Mouse (Mus musculus) embryo, embryonic 11.5 days (tissue): ENCODE measurements around the gene Cavin1.

Experiments
- DNase-seq: peaks from one replicate; pipeline ENCODE4 v3.0.0-alpha.2; 2012; ENCODE audit warnings: low read depth, low spot score

Gene Cavin1

DNA sequence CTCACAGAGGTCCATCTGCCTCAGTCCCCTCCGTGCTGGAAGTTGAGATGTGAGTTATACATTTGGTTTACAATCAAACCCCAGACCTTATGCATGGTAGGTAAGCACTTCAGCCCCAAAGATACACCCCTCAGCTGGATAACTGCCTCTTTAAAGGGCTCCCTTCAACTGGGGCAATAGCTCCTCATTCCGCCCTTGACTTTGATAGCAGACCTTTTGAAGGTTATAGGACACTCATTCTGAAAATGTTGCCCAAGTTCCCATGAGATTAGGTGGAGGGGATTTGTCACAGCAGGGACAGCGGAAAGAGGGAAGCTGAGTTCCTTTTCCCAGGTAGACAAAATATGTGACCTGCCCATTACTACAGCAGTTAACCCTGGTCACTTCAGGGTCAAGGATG, 10.5 kb upstream of the Cavin1 start:
- no peak for DNase-seq

DNA sequence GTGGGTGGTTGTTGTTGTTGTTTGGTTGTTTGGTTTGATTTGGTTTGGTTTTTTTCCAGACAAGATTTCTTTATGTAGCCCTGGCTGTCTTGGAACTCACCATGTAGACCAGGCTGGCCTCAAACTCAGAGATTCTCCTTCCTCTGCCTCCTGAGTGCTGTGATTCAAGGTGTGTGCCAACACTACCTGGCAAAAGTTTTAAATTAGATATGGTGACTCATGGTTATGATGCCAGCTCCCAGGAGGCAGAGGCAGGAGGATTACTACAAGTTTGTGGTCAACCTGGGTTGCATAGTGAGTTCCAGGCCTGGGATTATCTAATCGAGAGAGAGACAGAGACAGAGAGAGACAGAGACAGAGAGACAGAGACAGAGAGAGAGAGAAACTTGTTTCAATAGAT, 9.8 kb upstream of the Cavin1 start:
- no peak for DNase-seq

DNA sequence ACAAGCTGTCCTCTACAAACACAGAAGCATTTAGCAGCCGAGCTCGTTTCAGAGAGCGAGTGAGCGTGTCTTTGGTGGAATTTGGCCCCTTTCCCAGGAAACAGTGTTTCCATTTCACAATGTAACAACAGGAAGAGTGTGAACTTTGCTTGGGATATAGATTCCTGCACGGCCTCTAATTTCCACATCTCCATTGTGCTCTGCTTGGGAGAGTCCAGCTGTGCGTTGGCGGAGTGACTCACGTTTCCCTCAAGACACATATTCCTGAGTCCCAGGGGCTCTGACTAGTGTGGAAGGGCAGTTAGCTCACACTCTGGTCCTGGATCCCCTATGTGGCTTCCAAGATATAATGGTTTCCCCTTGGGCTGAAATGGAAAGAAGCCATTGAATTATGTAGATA, 9.2 kb upstream of the Cavin1 start:
- DNase-seq = no peak

DNA sequence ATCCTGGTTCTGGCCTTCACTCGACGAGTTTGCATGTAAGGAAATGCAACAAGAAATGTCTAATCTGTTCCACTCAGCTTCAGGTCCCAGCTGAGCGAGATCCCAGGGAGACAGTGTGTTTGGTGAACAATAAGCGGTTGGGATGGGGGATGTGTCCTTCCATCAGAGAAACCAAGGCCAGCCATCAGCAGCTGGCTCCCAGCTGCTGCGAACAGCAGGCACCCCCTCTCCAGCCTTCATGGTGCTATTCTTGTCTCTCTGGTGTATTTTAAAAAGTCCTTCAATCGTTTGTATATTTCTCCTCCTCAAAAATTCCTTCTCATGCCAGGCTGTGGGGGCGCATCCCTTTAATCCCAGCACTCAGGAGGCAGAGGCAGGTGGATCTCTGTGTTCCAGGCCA, 4.6 kb upstream of the Cavin1 start:
- no peak for DNase-seq

DNA sequence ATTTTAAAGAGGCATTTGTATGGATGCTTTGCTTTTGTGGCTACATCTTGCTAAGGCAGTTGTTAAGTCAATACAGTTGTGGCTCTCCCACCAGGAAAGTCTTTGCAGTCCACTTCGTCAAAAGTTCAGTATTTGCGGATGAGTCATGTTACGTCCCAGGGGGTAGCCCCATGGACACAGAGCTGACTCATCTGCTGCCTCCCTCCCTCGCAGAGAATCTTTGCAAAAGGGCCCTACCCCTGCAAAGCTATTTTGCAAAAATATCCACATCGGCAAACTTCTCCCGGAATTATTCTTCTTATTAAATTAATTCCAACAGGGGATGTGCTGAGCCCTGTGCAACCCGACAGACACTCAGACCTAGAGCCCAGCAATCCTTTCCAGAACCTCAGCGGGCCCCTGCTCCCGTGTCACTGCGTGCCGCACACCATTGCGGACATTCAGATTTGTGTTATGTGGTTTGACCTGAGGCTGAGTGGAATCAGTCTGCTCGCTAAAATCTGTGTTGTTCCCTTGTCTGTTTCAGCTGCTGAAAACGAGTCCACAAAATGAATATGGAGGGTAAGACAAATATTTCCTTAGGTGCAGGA, 3.8 kb upstream of the Cavin1 start:
- DNase-seq = no peak

DNA sequence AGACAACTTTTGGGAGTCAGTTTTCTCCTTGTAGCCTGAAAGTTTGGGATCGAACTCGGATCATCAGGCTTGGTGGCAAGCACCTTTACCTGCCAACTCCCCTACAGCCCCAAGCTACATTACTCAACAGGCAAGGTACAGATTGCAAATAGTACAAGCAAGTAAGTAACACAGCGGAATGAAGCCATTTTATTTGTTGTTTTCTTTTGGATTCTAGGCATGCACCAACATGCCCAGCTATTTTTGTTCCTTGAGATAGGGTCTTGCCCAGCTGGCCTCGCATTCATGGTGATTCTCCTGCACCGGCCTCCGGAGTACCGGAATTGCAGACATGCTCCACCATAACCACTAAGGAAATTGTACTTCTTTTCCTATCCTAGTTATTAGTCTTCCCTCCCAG, 2.6 kb upstream of the Cavin1 start:
- no peak for DNase-seq

DNA sequence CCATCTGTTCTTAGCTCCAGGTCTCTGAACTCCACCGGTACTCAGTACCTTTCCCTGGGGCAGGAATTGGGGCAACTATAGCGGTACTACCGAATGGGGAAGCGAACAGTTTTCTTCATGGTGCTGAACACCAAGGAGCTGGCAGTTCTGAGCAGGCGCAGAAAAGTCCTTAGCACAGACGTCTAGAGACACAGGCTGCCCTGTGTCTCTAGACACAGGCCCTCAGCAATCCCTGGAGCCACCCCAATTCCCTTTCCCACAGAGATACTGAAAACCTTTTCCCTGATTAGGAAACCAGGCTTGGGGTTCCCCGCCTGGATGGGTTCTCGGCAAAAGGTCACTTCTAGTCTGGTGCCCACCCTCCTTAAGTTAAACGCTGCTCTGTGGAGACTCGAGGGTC, 768 bp upstream of the Cavin1 start:
- DNase-seq = no peak

DNA sequence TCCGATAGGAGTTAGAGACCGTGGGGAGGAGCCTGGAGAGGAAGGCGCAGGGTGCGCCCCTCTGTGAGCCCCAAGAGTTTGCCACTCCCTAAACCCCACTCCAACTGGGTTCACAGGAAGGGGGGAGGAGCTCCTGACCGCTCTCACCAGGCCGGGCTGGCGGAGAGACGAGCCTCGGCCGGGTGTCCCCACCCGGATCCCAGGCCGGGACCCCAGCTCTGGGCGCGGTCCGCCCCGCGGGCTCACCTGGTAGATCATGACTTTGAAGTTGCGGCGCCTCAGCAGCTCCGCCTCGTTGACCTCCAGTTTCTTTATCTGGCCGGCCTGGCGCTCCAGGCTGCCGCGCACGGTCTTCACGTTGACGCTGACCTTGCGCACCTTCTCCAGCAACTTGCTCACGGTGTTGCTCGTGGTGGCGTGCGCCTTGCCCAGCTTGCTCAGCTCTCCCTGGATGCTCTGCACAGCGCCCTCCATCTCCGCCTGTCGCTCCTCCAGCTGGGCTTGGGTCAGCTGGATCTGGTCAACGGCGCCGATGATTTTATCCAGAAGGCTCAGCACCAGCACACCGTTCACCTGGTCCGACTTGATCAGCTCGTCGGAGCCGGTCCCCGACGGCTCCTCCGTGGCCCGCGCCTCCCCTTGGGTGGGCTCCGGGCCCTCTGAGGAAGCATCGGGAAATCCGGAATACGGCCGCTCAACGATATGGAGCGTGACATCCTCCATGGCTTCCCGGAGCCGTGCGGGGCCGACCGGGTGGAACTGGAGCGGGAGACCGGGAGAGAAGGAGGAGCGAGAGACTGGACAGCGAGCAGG, 737 bp downstream of the Cavin1 start:
- DNase-seq = no peak

DNA sequence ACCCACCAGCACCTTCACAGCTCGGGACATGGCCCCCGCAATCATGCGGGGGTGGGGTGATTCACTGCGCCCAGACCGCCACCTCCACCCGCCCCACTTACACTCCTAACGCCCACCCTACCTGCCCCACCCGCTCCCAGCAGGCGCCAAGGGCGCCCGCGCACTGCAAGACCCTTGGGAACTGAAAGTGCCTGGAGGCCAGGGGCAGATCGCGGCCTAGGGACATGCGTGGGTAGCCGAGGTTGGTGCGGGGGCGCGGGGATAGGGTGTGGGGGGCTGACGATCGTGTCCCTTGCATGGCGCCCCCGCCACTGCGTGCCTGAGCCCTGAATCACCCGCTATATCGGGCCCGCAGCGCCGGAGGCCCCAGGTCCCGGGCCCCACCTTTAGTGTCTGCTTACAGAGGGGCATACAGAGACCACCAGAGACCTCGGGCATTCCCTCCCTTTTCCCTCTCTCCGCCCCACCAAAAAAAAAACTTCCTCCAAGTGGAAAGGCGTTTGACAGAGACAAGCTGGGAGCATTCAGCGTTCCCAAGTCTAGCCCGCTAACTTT, 1.4 kb downstream of the Cavin1 start:
- DNase-seq = no peak

DNA sequence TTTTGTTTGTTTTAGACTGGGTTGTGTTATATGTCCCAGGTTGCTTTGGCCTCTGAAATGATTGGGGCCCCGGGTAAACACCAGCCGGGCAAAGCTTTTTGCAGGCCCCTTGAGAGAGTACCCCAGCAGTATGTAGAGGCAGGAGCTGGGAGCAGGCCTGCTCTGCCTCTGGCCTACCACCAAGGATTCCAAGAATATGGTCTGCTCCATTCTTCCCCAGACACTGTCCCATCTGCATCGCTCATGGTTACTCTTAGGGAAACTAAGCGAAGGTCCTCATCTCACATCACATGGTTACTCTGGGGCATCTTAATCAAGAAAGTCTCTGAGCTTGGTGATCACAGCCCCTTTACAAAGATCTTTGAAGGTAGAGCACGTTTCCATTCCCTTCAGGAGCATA, 2.2 kb downstream of the Cavin1 start:
- no peak for DNase-seq

DNA sequence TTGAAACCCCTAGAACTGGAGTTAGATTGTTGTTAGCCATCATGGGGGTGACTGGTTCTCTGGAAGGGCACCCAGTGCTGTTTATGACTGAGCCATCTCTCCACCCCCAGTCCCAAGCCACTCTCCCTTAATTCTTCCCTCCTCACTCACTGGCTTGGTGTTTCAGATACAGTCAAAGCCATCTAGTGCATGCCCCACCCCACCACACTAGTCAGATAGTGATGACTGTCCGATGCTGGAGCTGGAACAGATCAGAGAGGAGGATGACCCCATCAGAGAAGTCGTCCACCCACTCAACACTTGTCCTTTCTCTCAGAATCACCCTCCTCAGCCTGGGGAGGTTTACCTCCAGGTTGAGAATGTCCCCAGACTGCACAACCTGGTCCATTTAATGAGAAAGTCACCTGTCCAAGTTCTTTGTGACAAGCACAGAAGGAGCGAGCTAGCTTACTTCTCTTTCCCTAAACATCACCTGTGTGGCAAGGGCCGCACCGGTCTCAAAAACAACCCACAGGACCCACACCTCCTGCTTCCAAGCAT, 2.7 kb downstream of the Cavin1 start:
- no peak for DNase-seq

DNA sequence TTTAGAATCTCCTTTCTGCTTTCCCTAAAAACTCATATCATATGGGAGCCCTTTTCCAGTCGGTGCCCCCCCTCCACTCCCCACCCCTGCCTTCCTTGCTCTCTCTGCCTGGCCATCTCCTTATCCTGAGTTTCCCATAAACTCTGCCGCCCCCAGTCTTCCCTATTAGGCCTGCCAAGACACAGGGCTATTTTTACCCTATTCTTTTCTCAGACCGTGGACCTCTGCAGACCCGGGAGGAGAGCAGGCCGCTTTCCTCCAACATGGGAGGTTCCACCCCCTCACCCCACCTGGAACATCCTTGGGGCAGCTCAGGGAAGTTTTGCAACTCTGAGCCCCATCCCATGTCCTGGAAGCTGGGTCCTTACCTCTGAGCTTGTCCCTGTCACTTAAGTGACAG, 3.3 kb downstream of the Cavin1 start:
- no peak for DNase-seq

DNA sequence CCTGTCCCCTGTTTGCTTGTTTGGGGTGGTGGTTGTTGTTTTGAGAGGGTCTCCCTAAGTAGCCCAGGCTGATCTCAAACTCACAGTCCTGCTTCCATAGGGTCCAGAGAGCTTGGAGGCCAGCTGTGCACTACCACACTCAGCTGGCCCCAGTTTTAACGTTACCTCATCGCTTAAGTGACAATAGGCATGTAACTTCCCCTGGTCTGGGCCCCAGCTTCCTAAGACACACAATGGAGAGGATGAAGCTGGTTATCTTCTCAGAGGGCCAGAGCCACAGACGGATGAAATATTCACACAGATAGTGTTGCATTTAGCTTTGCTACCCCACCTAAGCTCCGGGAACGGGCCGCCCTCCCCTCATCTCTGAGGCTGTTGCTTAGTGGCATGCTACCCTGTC, 4.9 kb downstream of the Cavin1 start:
- no peak for DNase-seq

DNA sequence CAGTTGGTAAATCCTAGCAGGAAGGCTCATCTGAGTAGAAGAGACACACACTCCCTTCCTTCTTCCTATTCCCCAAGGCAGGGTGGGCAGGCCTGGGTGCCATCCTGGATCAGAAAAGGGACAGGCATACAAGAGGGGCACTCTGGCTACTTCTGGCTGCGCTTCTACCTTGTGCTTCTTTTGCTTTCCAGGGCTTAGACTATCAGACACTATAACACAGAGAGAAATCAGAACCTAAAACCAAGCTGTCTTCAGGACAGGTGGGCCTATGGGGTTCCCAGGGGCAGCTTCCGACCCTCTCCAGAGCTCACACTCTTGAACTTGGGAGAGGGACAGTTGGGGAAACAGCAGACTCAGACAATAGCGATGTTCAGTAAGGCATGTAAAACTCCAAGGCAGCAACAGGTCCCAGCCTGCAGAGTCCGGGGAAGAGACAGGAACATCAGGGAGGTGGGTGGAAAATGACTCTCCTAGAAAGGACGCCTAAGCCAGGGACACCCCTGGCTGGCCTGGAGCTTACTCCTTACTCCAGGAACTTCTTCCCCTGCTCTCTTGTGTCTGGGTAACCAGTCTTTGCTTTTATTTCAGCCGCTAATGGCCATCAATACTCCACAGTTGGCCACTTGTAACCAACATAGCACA, 5.7 kb downstream of the Cavin1 start:
- no peak for DNase-seq

DNA sequence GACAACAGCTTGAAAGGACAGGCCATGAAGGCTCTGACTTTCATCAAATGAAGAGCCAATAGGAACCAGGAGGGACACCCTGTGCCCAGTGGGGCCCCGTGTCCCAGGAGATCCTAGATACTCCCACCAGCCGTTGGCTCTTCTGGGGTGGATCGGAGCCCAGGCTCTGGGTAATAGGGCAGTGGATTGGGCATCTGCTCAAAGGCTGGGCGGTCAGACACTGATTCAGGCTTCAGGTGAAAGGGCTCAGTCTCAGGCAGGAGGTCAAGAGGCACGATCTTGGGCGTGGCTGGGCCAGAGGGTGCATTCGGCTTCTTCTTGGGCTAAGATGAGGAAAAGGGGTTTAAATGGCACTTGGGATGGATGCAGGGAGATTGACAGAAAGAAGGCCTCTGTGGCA, 6.5 kb downstream of the Cavin1 start:
- no peak for DNase-seq

DNA sequence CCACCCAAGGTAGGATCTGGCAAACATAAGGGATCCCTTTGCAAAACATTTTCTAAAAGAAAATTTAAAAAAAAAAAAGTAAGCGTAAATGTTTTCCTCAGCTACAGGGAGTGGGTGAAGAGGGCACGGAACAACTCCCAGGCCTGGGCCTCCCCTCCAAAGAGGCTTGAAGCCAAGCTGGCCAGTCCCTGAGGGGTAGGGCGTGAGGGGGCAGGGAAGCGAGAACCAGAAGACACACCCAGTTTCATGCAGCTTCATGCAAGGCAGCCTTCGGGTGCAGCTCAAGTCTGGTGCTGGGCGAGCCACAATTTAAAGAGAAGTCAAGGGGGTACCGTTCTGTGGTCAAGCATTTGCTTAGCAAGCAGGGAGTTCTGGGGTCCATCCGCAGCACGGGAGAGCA, 7.0 kb downstream of the Cavin1 start:
- no peak for DNase-seq

DNA sequence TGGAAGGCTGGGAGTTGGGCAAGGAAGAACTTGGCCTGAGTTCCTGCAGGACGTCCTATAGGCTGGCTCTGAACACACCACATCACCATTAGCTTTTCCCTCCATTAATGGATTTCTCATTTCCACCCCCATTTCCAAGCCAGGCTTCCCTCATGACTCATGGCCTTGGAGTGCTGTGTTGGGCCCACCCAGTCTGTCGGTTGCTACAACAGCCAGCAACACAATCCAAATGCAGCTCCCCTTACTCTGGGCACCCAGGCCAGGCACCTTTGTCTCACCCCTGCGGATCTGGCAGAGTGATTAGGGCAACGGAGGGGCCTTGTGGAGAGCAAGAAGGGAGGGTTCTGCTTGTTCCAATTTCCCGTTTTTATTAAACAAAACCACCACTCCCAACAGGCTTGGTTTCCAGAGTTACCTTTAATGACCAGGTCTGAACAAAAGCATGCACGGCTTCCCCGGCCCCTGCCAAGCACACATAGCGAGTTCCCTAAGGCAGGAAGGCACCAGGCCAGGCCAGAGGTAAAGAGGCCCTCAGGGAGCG, 8.2 kb downstream of the Cavin1 start:
- no peak for DNase-seq

DNA sequence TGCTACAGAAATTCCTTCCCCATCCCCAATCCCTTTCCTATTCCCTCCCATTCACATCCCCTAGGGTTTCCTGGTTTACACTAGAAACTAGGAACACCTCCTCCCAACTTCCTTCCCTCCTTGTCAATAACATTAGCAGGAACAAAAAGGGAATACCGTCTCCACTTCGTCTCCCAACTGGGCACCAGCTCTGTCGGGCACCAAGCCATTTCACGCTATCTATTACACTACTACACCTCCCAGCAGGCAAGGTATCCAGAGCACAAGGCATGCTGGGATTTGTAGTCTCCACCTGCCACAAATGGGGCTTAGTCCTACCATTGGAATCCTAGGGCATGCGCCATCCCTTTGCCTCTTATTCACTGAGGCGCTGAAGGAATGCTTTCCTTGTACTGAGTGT, 10.1 kb downstream of the Cavin1 start:
- no peak for DNase-seq

DNA sequence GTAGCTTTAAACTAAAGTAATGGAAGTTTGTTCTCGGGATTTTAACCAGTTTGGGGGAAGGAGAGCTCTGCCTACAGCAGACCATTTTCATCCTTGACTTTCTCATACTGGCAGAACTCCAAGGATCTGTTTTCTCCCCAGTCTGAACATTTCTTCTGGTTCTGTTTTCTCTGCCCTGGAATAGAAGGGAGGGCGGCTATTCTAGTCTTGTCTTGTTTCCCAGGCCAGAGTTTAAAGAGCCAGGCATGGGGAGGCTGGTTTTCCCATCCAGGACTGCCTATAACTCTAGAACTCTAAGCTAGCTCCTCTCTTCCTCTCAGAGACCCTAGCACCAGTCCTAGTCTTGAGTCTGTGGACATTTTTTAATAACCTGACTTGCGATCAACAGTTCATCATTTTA, 10.9 kb downstream of the Cavin1 start:
- no peak for DNase-seq

DNA sequence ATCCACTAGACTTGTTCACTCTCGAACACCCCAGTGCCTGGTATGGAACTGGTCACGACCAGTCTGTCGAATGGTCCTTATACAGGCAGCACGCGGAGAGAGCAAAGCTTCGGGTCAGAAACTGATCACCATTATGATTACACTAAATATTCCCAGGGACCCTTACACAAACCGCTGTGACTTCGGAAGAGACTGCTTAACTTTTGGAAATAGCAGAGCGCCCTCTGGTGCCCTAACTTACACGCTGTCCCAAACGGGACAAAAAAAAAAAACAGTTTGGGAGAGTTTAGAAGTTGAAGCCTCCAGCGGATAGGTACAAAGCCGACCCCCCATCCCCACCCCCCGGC, 11.2 kb downstream of the Cavin1 start:
- DNase-seq = peak; percentile 68

DNA sequence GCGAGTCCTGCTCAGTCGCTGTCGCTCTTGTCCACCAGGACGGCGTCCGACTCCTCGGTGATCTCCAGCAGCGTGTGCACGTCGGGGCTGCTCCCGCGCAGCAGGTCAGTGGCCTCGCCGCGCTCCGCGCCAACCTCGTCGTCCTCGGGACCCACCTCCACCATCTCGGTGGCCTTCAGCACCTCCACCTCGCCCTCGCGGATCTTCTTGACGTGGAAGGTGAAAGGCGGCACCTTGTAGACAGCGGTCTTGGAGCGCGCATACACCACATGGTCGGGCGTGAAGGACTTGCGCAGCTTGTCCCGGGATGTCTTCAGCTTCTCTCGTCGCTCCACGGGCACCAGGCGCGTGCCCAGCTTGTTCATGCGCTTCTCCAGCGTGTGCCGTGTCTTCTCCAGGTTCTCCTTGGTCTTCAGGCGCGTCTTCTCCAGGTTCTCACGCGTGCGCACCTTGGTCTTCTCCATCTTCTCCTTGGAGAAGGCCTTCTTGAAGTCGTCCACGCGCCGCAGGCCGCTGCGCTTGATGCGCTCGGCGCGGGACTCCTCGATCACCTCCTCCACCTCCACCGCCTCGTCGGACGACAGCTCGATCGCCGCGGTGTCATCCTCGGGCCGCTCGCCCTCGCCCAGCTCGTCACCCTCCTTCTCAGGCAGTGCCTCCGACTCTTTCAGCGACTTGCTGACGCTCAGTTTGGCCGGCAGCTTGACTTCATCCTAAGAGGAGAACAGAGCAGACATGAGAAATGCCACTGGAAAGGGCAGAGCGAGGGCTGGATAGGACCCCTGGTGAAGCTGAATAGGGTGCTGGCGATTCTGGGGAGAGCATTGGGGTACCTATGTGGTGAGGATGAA, 11.8 kb downstream of the Cavin1 start:
- no peak for DNase-seq
